Mouse (Mus musculus) neural tube, embryonic 13.5 days (tissue): ENCODE measurements at regions not wholly inside any gene's neighbourhood (a gene's known extent, or its start where the extent isn't known, plus 50 kb on each side); places are given as distances from the start of the nearest gene placed in this dataset.

Experiments
- ATAC-seq: fragments of 200-750 bp; cut with Nextera tagmentation; 2 replicates; pipeline ENCODE4 v1.8.0; 2017; ENCODE audit warnings: low read depth, mild to moderate bottlenecking, moderate TSS enrichment, moderate library complexity
- H3K27ac ChIP-seq: fragments of 300-500 bp; sonication (generic); replicated peaks from 2 replicates; pipeline ENCODE4 v1.5.1; 2015; ENCODE audit warnings: moderate library complexity, mild to moderate bottlenecking, inconsistent platforms
- H3K27me3 ChIP-seq: fragments of 300-500 bp; sonication (generic); 2 replicates; pipeline ENCODE4 v1.6.1; 2015; ENCODE audit warnings: mild to moderate bottlenecking, inconsistent platforms
- H3K36me3 ChIP-seq: fragments of 300-500 bp; sonication (generic); 2 replicates; pipeline ENCODE4 v1.6.1; 2015; ENCODE audit warnings: mild to moderate bottlenecking, inconsistent platforms
- H3K4me1 ChIP-seq: fragments of 300-500 bp; sonication (generic); replicated peaks from 2 replicates; pipeline ENCODE4 v1.6.1; 2015; ENCODE audit warnings: inconsistent platforms
- H3K4me2 ChIP-seq: fragments of 300-500 bp; sonication (generic); 2 replicates; pipeline ENCODE4 v1.6.1; 2015; ENCODE audit warnings: inconsistent platforms, mild to moderate bottlenecking, moderate library complexity
- H3K4me3 ChIP-seq: fragments of 300-500 bp; sonication (generic); 2 replicates; pipeline ENCODE4 v1.5.1; 2015; ENCODE audit warnings: mild to moderate bottlenecking, inconsistent platforms
- H3K9ac ChIP-seq: fragments of 300-500 bp; sonication (generic); 2 replicates; pipeline ENCODE4 v1.6.1; 2015; ENCODE audit warnings: moderate library complexity, mild to moderate bottlenecking, inconsistent platforms
- H3K9me3 ChIP-seq: fragments of 300-500 bp; sonication (generic); 2 replicates; pipeline ENCODE4 v1.6.1; 2016; ENCODE audit warnings: inconsistent platforms
- WGBS: fragments of 180-500 bp; shearing (Covaris S2); methylation state at CpG from one replicate; pipeline ENCODE4 v1.1.7; 2015; 5-methylcytosine and 5-hydroxymethylcytosine counted together

DNA sequence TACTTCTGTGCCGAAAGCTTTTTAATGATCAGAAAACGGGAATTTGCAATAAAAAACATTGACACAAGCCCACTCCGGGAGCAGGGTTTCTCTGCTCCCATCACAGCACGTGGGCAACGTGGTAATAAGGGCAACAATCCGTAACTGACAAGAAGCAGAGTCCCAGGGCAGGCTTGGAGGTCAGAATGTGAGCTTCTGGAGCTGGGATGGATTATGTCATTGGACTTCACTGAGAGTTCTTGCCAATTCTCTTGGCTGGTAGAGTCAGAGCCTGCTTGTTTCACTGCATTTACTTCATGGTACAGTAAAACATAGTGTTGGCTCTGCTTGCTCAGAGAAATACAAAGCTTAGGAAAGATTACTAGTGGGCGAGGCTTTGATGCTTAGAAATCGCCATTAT lies 252.7 kb downstream of the Lmo4 start:
- Histone ChIP-seq H3K9ac (no peak overlapping the region), H3K4me3 (no peak overlapping the region), H3K27ac (no peak overlapping the region), H3K4me2 (no peak overlapping the region), H3K4me1 (peaks cover 27% of the 10 kb centered on the region), H3K36me3 (no peaks in the 10 kb centered on the region), H3K9me3 (no peaks in the 10 kb centered on the region), H3K27me3 (peaks cover 11% of the 10 kb centered on the region)
- ATAC-seq: no peak
- 81% methylated on average over 8 of the region's 8 CpGs for WGBS

DNA sequence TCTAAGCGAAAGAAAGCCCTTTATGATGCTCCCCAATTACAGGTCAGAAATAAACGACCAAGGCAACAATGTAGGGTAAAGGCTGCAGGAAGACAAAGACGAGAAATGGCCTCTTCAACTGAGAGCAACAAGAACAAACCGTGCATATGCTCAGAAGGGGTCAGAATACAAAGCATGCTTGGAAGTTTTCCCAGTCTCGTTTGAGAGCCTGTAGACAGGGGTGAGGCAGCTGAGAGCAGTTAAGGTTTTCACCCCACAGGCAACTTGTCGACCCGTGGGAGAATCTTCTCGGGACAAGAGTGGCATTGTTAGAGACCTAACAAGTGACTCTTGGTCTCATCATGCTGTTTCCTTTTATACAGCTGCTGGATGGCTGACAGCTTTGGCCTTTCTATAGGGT lies 255.4 kb downstream of the Lmo4 start:
- no peak overlapping the region for H3K27ac ChIP-seq
- peaks cover 11% of the 10 kb centered on the region for H3K27me3 ChIP-seq
- no peaks in the 10 kb centered on the region for H3K36me3 ChIP-seq
- WGBS: 9% methylated on average over 8 of the region's 8 CpGs
- H3K4me3 ChIP-seq: no peak overlapping the region
- H3K4me2 ChIP-seq: no peak overlapping the region
- no peak overlapping the region for H3K9ac ChIP-seq
- H3K9me3 ChIP-seq: no peaks in the 10 kb centered on the region
- peak; percentile 66 for ATAC-seq
- peaks cover 30% of the 10 kb centered on the region for H3K4me1 ChIP-seq

DNA sequence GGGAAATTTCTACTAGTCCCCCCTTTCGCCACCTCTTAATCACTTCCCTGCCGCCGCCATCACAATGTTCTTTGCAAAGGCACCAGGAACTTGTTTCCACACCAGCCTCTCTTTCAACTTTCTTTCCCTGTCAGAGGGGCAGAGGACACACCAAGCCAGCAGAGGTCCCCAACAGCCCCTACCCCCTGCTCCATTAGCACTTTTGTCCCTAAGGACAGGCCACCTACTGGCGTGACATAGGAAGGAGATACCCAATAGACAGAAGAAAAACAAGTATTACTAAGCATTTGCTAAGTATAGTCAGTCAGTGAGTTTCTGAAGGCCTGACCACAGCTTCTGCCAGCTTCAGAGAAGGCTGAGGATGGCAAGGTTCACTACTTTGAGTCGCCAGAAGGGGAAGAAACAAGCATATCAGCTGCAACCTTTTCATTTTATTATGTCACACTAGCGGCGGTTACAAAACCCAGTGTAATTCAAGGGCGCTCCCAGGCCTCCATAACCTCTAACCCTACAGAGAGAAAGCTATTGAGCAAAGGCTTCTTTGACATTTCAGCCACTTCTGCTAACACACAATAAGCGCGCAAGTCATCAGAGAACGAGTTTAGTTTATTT lies 255.9 kb downstream of the Lmo4 start:
- Histone ChIP-seq H3K9me3 (no peaks in the 10 kb centered on the region), H3K4me3 (no peak overlapping the region), H3K36me3 (no peaks in the 10 kb centered on the region), H3K4me2 (no peak overlapping the region), H3K9ac (no peak overlapping the region), H3K27ac (no peak overlapping the region), H3K4me1 (peaks cover 30% of the 10 kb centered on the region), H3K27me3 (peaks cover 11% of the 10 kb centered on the region)
- ATAC-seq: peak; percentile 21; the same call in 1 of the 2 replicates
- 28% methylated on average over 11 of the region's 11 CpGs for WGBS

DNA sequence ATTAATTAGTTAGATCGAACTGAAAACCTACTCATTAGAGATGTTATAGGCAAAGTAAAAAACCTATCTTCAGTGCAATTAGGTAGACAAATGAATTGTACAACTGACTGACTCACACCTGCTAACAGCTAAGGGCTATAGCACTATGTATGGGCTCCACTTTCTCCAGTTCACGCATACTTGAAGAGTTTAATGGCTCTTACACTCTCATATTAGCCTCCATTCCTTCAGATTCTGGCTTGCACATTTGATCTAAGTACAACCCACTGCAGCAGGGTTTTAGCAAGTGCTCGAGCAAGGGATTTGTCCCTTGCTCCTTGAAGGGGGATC lies 257.1 kb downstream of the Lmo4 start:
- 0 out of 2 replicates have a peak, but pooled peaks have one; percentile 45 for ATAC-seq

DNA sequence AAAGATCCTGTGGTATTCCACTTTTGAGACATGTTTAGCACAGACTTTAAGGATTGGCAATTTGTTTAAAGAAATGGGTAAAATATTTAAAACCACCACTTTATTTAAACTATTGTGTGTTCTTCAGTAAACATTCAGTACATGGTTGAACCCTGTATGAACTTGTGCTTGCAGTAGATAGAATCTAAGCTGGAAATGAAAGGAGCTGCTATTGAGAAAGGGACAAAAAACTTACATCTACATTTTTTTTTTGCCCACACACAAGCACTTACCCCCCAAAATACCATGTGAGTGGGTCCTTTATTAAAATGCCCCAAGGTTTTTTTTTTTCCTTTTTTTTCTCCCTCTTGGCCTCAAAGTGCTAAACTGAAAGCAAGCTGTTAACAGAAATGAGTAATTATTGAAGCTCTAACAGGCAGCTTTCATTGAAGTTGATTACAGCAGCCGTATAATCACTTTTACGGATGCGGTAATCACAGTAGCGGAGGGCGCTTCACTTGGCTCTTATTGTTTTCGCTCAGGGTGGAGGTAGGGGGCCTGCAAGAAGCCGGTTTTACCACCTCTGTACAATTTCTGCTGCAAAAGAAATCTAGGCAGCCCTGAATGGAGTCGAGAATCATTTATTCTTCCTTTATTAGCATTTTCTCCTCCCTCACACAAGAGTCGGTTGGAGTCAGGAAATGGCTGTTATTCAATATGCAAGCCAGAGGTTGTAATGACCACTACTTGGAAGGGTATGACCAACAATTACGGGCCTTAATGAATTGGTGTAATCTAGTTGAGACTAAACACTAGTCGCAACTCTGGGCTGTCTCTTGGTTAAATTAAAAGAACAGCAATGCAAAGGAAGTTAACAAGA lies 257.7 kb downstream of the Lmo4 start:
- 0 out of 2 replicates have a peak, but pooled peaks have one; percentile 42 for ATAC-seq
- H3K4me3 ChIP-seq: no peak overlapping the region
- H3K4me2 ChIP-seq: peak overlapping the region; percentile 33
- H3K9me3 ChIP-seq: no peaks in the 10 kb centered on the region
- 7% methylated on average over 11 of the region's 11 CpGs for WGBS
- peaks cover 11% of the 10 kb centered on the region for H3K27me3 ChIP-seq
- no peak overlapping the region for H3K9ac ChIP-seq
- no peaks in the 10 kb centered on the region for H3K36me3 ChIP-seq
- peaks cover 30% of the 10 kb centered on the region for H3K4me1 ChIP-seq
- no peak overlapping the region for H3K27ac ChIP-seq

More for the DNA sequence above, 257.1 kb downstream of the Lmo4 start:
- peaks cover 11% of the 10 kb centered on the region for H3K27me3 ChIP-seq
- H3K9ac ChIP-seq: no peak overlapping the region
- H3K4me3 ChIP-seq: no peak overlapping the region
- H3K9me3 ChIP-seq: no peaks in the 10 kb centered on the region
- WGBS: 17% methylated on average over 3 of the region's 3 CpGs
- H3K27ac ChIP-seq: no peak overlapping the region; the same call in 1 of the 2 replicates
- peaks cover 30% of the 10 kb centered on the region for H3K4me1 ChIP-seq
- no peak overlapping the region for H3K4me2 ChIP-seq
- H3K36me3 ChIP-seq: no peaks in the 10 kb centered on the region

DNA sequence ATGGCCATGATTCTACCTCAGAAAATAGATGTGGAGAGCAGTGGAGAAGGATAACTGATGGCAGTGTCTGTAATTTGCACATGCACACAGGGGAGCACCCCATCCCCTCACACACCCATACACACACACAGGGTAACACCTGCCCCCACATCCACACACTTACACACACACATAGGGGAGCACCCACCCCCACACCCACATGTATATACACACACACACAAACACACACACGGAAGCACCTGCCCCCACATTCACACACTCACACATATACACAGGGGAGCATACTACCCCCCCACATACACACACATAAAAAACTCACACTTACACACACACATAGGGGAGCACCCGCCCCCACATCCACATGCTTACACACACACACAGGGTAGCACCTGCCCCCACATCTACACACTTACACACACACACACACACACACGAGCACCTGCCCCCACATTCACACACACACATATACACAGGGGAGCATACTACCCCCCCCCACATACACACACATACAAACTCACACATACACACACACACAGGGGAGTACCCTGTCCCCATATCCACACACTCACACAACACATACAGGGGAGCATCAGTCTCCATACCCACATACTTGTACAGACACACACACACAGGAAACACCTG lies 265.8 kb downstream of the Lmo4 start:
- no peak overlapping the region for H3K27ac ChIP-seq
- no peak overlapping the region for H3K4me3 ChIP-seq
- H3K4me2 ChIP-seq: no peak overlapping the region
- H3K9me3 ChIP-seq: no peaks in the 10 kb centered on the region
- H3K27me3 ChIP-seq: no peaks in the 10 kb centered on the region
- no peak for ATAC-seq
- 84% methylated on average over 3 of the region's 3 CpGs for WGBS
- H3K36me3 ChIP-seq: no peaks in the 10 kb centered on the region
- no peak overlapping the region for H3K9ac ChIP-seq
- no peaks in the 10 kb centered on the region for H3K4me1 ChIP-seq

DNA sequence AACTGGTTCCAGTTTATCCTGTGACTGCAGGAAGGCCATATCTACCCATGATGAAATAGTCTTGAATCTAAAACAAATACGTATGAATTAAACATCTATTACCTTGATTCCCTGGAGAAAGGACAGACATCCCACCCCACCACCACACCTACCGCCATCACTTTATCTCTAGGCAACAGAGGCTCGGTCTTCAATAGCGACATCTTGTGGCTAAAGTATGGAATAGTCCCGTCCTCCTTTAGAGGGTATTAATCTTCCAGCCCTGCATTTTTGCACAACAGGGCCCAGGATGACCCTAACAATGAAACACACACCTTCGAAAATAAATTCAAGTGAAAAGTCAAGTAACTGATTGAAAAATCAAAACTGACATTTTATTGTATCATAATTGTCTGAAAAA lies 279.7 kb downstream of the Lmo4 start:
- Histone ChIP-seq H3K9me3 (no peaks in the 10 kb centered on the region), H3K4me3 (no peak overlapping the region), H3K36me3 (no peaks in the 10 kb centered on the region), H3K4me1 (no peaks in the 10 kb centered on the region), H3K4me2 (no peak overlapping the region), H3K9ac (no peak overlapping the region), H3K27me3 (no peaks in the 10 kb centered on the region), H3K27ac (no peak overlapping the region)
- WGBS: 61% methylated on average over 6 of the region's 6 CpGs
- no peak for ATAC-seq

DNA sequence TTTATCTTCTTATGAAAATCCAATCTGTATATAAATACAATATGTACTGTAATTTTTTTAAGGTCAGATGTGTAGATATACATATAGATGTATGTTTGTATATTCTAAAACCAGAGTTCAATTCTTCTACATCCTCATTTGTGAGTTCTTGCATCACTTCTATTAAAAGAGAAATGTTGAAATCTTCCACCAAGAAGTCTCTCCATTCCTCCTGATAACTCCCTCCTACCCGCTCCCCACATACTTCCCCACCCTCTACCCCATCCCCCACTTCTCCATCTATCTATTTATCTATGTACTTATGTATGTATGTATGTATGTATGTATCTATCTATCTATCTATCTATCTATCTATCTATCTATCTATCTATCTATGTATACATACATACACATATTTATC lies 285.3 kb downstream of the Lmo4 start:
- H3K4me3 ChIP-seq: no peak overlapping the region
- ATAC-seq: no peak

DNA sequence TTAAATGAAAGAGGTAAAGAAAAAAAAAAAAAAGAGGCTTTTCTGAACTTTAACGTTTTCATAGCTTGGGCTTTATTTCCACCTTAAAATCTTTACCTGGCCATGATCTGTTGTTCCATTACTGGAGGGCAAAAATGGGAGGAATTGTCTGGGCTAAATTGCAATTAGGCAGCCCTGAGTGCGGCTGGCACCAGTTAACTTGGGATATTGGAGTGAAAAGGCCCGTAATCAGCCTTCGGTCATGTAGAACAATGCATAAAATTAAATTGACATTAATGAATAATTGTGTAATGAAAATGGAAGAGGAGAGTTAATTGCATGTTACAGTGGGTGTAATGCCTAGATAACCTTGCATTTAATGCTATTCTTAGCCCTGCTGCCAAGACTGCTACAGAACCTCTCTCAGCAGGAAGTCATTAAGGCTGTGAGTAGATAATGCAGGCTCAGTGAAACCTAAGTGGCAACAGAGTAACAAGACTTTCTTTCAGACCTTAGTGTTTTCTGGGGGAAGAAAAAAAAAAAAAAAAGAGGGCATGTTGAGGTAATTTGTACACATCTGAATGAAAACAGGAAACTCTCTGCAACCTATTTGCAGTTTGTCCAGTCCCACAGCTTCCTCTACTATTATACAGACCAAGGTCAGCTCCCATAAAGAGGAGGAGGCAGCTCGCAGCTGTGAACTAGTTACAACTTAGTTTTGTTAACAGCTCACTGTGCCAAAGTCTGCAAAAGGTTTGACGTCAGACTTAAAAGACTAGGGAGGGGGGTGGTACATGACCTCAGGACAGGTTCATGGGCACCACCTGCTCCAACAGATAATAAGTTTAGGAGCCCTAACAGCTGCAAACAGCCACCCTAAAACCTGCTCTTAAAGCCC lies 290.4 kb downstream of the Lmo4 start:
- no peak overlapping the region for H3K9ac ChIP-seq
- no peak overlapping the region for H3K4me2 ChIP-seq
- peak; percentile 78 for ATAC-seq
- 26% methylated on average over 6 of the region's 6 CpGs for WGBS
- H3K27ac ChIP-seq: no peak overlapping the region
- H3K4me3 ChIP-seq: no peak overlapping the region
- H3K27me3 ChIP-seq: no peaks in the 10 kb centered on the region
- no peaks in the 10 kb centered on the region for H3K36me3 ChIP-seq
- peaks cover 27% of the 10 kb centered on the region for H3K4me1 ChIP-seq
- H3K9me3 ChIP-seq: no peaks in the 10 kb centered on the region

More for the DNA sequence above, 285.3 kb downstream of the Lmo4 start:
- H3K4me2 ChIP-seq: no peak overlapping the region
- H3K27ac ChIP-seq: no peak overlapping the region
- H3K27me3 ChIP-seq: no peaks in the 10 kb centered on the region
- 93% methylated on average over 1 of the region's 1 CpGs for WGBS
- peaks cover 8% of the 10 kb centered on the region for H3K4me1 ChIP-seq
- H3K9ac ChIP-seq: no peak overlapping the region
- no peaks in the 10 kb centered on the region for H3K9me3 ChIP-seq
- no peaks in the 10 kb centered on the region for H3K36me3 ChIP-seq

DNA sequence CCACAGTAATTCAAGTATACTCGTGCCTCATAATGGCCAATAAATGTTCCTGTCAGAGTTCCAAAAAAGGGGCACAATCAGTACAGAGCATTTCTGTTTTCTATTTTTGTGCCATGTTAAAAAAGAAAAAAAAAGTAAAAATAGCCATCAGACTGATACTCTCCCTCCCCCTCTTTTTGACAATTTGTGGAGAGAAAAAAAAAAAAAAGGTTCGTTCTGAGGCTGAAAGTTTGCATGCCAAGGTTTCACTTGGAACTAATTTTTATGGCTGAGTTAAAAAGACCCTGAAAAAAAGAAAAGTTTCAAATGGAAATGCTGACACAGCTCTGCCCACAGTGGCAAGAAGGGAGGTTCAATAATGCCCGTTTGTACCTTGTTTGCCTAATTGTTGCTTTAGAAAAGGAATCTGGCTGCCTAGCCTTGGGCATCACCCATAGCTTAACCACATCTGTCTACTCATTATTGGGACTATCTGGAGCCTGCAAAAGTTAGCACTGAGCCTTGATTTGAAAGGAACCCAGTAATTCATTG lies 291.9 kb downstream of the Lmo4 start:
- no peak overlapping the region for H3K27ac ChIP-seq
- peaks cover 27% of the 10 kb centered on the region for H3K4me1 ChIP-seq
- no peak for ATAC-seq
- H3K9me3 ChIP-seq: no peaks in the 10 kb centered on the region
- H3K4me3 ChIP-seq: no peak overlapping the region
- no peak overlapping the region for H3K9ac ChIP-seq
- H3K4me2 ChIP-seq: no peak overlapping the region
- 28% methylated on average over 3 of the region's 3 CpGs for WGBS
- no peaks in the 10 kb centered on the region for H3K27me3 ChIP-seq
- H3K36me3 ChIP-seq: no peaks in the 10 kb centered on the region

DNA sequence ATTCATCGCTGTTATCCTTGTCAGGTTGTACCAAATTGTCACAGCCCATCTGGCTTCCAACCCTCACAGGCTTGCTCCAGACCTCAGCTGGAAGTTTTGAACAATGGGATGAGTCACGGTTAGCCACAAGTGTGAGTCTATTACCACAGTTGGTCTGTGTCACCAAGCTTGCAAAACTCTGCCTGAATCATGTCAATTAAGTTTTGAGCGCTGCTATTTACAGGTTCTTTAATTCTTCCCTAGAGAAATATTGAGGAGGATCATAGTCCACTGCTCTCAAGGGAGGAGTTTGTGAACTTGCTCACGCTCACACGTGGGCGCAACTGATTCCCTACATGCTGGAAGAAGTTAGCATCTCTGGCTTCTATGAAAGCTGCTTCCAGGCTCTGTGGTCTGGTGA lies 292.6 kb downstream of the Lmo4 start:
- no peaks in the 10 kb centered on the region for H3K9me3 ChIP-seq
- no peak overlapping the region for H3K27ac ChIP-seq
- no peaks in the 10 kb centered on the region for H3K36me3 ChIP-seq
- peaks cover 27% of the 10 kb centered on the region for H3K4me1 ChIP-seq
- no peak for ATAC-seq
- no peak overlapping the region for H3K4me2 ChIP-seq
- 69% methylated on average over 6 of the region's 6 CpGs for WGBS
- H3K9ac ChIP-seq: no peak overlapping the region
- no peaks in the 10 kb centered on the region for H3K27me3 ChIP-seq
- no peak overlapping the region for H3K4me3 ChIP-seq
